Mouse (Mus musculus) embryonic facial prominence, embryonic 14.5 days (tissue): ENCODE data around the gene Smn1. TPM values are rescaled to one million over a fixed set of nuclear protein-coding genes. Genes with fewer than 3 reads are reported as not detected.

Source experiments
- polyA plus RNA-seq: library from polyadenylated mRNA; unstranded; fragments of >200 nt; fragmentation: Nextera tagmentation; extraction: Ambion mirVana; gene quantifications from 2 replicates; pipeline ENCODE4 v1.2.1, GENCODE M21; 2014

Gene Smn1
- polyA plus RNA-seq, 1 experiment from 2014 or later: 43.0 TPM

Other genes with a start within 250 kb of the Smn1 start
- gene Cartpt, start 223.8 kb upstream of the Smn1 start, polyA plus RNA-seq: 3.1 and 3.2 TPM in 2 replicates
- 37.5 and 44.2 TPM in 2 replicates for gene Mccc2, start 109.2 kb upstream of the Smn1 start, polyA plus RNA-seq
- gene Bdp1, start 20.8 kb upstream of the Smn1 start, polyA plus RNA-seq: 22.6 and 23.2 TPM in 2 replicates
- gene Serf1, start 16.8 kb upstream of the Smn1 start, polyA plus RNA-seq: 161 and 172 TPM in 2 replicates
- 0.45 and 0.54 TPM in 2 replicates for gene Naip2, start 77.2 kb downstream of the Smn1 start, polyA plus RNA-seq
- gene Naip5, start 121.5 kb downstream of the Smn1 start, polyA plus RNA-seq: 0.25 TPM in 2 replicates
- 0.10 and 0.17 TPM in 2 replicates for gene Naip6, start 192.8 kb downstream of the Smn1 start, polyA plus RNA-seq